Mouse (Mus musculus) midbrain, postnatal 0 days (tissue): ENCODE results near the gene Pck1. TPM values are rescaled to one million over a fixed set of nuclear protein-coding genes. Genes with fewer than 3 reads are reported as not detected.

Experiments used
- ATAC-seq: fragments of 200-750 bp; cut with Nextera tagmentation; 2 replicates; pipeline ENCODE4 v1.8.0; 2017; ENCODE audit warnings: moderate number of reproducible peaks, mild to moderate bottlenecking, moderate TSS enrichment, moderate library complexity; ENCODE audit not compliant: low FRiP score
- DNase-seq: peaks from one replicate; pipeline ENCODE4 v3.0.0-alpha.2; 2015; ENCODE audit warnings: low spot score
- H3K27ac ChIP-seq: fragments of 300-500 bp; sonication (generic); 2 replicates; pipeline ENCODE4 v1.5.1; 2014; ENCODE audit warnings: low read depth, mild to moderate bottlenecking, low read length, mixed read lengths
- H3K27me3 ChIP-seq: fragments of 300-500 bp; sonication (generic); 2 replicates; pipeline ENCODE4 v1.6.1; 2014; ENCODE audit warnings: low read length, control low read depth, mixed read lengths; ENCODE audit not compliant: insufficient read depth
- H3K36me3 ChIP-seq: fragments of 300-500 bp; sonication (generic); 2 replicates; pipeline ENCODE4 v1.6.1; 2014; ENCODE audit warnings: low read length, control low read depth, mixed read lengths; ENCODE audit not compliant: insufficient read depth
- H3K4me1 ChIP-seq: fragments of 300-500 bp; sonication (generic); 2 replicates; pipeline ENCODE4 v1.6.1; 2014; ENCODE audit warnings: mild to moderate bottlenecking, control low read depth, antibody characterized with exemption, low read length, mixed read lengths; ENCODE audit not compliant: insufficient read depth
- H3K4me2 ChIP-seq: fragments of 300-500 bp; sonication (generic); 2 replicates; pipeline ENCODE4 v1.6.1; 2014; ENCODE audit warnings: low read depth, mild to moderate bottlenecking, low read length, mixed read lengths; ENCODE audit not compliant: poor library complexity, severe bottlenecking
- H3K4me3 ChIP-seq: fragments of 300-500 bp; sonication (generic); 2 replicates; pipeline ENCODE4 v1.5.1; 2014; ENCODE audit warnings: low read depth, mild to moderate bottlenecking, low read length, moderate library complexity
- H3K9ac ChIP-seq: fragments of 300-500 bp; sonication (generic); replicated peaks from 2 replicates; pipeline ENCODE4 v1.6.1; 2014; ENCODE audit warnings: mild to moderate bottlenecking, low read length, moderate library complexity, mixed read lengths; ENCODE audit not compliant: poor library complexity, severe bottlenecking
- H3K9me3 ChIP-seq: fragments of 300-500 bp; sonication (generic); 2 replicates; pipeline ENCODE4 v1.6.1; 2016; ENCODE audit warnings: low read length, control low read depth
- CTCF ChIP-seq: IDR thresholded peaks from 2 replicates; pipeline ENCODE4 v1.5.1; 2016; ENCODE audit warnings: antibody characterized with exemption, mild to moderate bottlenecking
- WGBS: fragments of 180-500 bp; shearing (Covaris S2); extraction: QIAGEN DNeasy Blood & Tissue Kit; methylation state at CpG from one replicate; pipeline ENCODE4 v1.1.7; 2014; 5-methylcytosine and 5-hydroxymethylcytosine counted together
- polyA plus RNA-seq: library from polyadenylated mRNA; unstranded; fragments of >200 nt; fragmentation: Nextera tagmentation; extraction: Ambion mirVana; gene quantifications from 2 replicates; pipeline ENCODE4 v1.2.1, GENCODE M21; 2015
- total RNA-seq: library from RNA; depleted of rRNA; stranded (reverse); fragments of >200 nt; gene quantifications from 2 replicates; pipeline ENCODE4 v1.2.3, GENCODE M21; 2014

Pck1 gene
- total and polyA plus RNA-seq, 2 experiments from 2014 or later, result 0.07 TPM; not detected in 1

GRCm38 (mm10) chr2:173154513-173154912, 1.7 kb downstream of the Pck1 start:
- Histone ChIP-seq H3K4me3 (no peak overlapping the region), H3K27me3 (no peaks in the 10 kb centered on the region), H3K9ac (no peak overlapping the region), H3K36me3 (no peaks in the 10 kb centered on the region), H3K4me2 (no peak overlapping the region), H3K4me1 (no peaks in the 10 kb centered on the region), H3K9me3 (no peaks in the 10 kb centered on the region), H3K27ac (no peak overlapping the region)
- no peak for ATAC-seq
- no peak for DNase-seq
- TF ChIP-seq CTCF, result no peak
- 95% methylated on average over 13 of the region's 13 CpGs for WGBS

GRCm38 (mm10) chr2:173154962-173155361, 2.1 kb downstream of the Pck1 start:
- no peak overlapping the region for H3K4me2 ChIP-seq
- no peak overlapping the region for H3K9ac ChIP-seq
- no peaks in the 10 kb centered on the region for H3K4me1 ChIP-seq
- H3K36me3 ChIP-seq, result no peaks in the 10 kb centered on the region
- H3K9me3 ChIP-seq, result no peaks in the 10 kb centered on the region
- WGBS, result 94% methylated on average over 14 of the region's 14 CpGs
- H3K27me3 ChIP-seq, result no peaks in the 10 kb centered on the region
- ATAC-seq (no peak), DNase-seq (no peak)
- no peak for TF ChIP-seq CTCF
- H3K4me3 ChIP-seq, result no peak overlapping the region
- H3K27ac ChIP-seq, result no peak overlapping the region

GRCm38 (mm10) chr2:173155907-173156306, 3.1 kb downstream of the Pck1 start:
- H3K27me3 ChIP-seq, result no peaks in the 10 kb centered on the region
- no peaks in the 10 kb centered on the region for H3K4me1 ChIP-seq
- no peak for ATAC-seq
- H3K9me3 ChIP-seq, result no peaks in the 10 kb centered on the region
- H3K36me3 ChIP-seq, result no peaks in the 10 kb centered on the region
- H3K9ac ChIP-seq, result no peak overlapping the region
- no peak for DNase-seq
- H3K4me3 ChIP-seq, result no peak overlapping the region
- no peak overlapping the region for H3K4me2 ChIP-seq
- WGBS, result 93% methylated on average over 10 of the region's 10 CpGs
- no peak for TF ChIP-seq CTCF
- no peak overlapping the region for H3K27ac ChIP-seq

GRCm38 (mm10) chr2:173156923-173157322, 4.1 kb downstream of the Pck1 start:
- DNase-seq (no peak), ATAC-seq (no peak)
- H3K27ac ChIP-seq, result no peak overlapping the region
- no peaks in the 10 kb centered on the region for H3K36me3 ChIP-seq
- no peak overlapping the region for H3K9ac ChIP-seq
- H3K9me3 ChIP-seq, result no peaks in the 10 kb centered on the region
- no peaks in the 10 kb centered on the region for H3K27me3 ChIP-seq
- TF ChIP-seq CTCF, result no peak
- no peak overlapping the region for H3K4me3 ChIP-seq
- H3K4me1 ChIP-seq, result no peaks in the 10 kb centered on the region
- H3K4me2 ChIP-seq, result no peak overlapping the region
- 88% methylated on average over 13 of the region's 13 CpGs for WGBS

GRCm38 (mm10) chr2:173157376-173157775, 4.5 kb downstream of the Pck1 start:
- Histone ChIP-seq H3K36me3 (no peaks in the 10 kb centered on the region), H3K27ac (no peak overlapping the region), H3K9ac (no peak overlapping the region), H3K4me2 (no peak overlapping the region), H3K4me1 (no peaks in the 10 kb centered on the region), H3K27me3 (no peaks in the 10 kb centered on the region), H3K4me3 (no peak overlapping the region), H3K9me3 (no peaks in the 10 kb centered on the region)
- DNase-seq (no peak), ATAC-seq (no peak)
- WGBS, result 63% methylated on average over 4 of the region's 4 CpGs
- no peak for TF ChIP-seq CTCF

GRCm38 (mm10) chr2:173157871-173158270, 5.0 kb downstream of the Pck1 start:
- no peaks in the 10 kb centered on the region for H3K36me3 ChIP-seq
- no peak overlapping the region for H3K9ac ChIP-seq
- no peak overlapping the region for H3K27ac ChIP-seq
- DNase-seq, result no peak
- no peak overlapping the region for H3K4me3 ChIP-seq
- H3K9me3 ChIP-seq, result no peaks in the 10 kb centered on the region
- ATAC-seq, result no peak
- no peaks in the 10 kb centered on the region for H3K4me1 ChIP-seq
- no peak overlapping the region for H3K4me2 ChIP-seq
- WGBS, result 95% methylated on average over 4 of the region's 4 CpGs
- no peak for TF ChIP-seq CTCF
- no peaks in the 10 kb centered on the region for H3K27me3 ChIP-seq
